Mouse (Mus musculus): ENCODE measurements around the gene Prrt3. TPM values are rescaled to one million over a fixed set of nuclear protein-coding genes. Genes with fewer than 3 reads are reported as not detected.

The Prrt3 gene
- total RNA-seq (2021): not detected
- long read RNA-seq, experiment 1: 0 reads
- long read RNA-seq, experiment 2: 0 reads

DNA sequence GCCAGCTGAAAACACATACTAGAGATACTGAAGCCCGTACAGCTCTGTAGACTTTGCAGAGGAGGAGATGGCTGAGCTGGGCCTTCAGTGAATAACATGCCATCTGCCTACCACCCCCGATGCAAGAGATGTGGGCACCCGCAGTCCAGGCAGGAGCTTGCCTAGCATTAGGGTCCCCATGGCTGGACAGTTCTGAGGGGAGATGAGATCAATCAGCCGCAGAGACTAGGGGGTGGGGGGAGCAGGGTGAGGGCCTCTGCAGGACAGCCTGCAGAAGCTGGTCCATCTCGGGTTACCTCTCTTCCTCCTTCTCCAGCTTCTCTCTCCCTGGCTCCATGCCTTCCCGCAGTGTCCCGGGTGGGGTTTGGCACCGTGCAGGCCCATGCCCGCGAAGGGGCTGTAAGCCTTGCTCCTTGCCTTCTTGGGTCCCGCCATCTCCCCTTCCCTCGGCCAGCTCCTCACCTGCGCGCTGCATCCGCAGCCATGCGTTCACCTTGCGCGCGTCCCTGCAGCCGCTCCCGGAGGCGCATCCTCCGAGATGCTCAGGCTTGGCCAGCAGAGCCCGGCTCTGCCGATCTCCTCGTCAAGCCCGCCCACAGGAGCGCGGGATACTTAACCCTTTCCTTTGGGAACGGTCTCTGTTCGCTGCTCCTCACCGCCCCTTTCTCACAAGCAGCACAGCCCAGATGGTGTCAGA is at the start of gene Prrt3:
TSS of gene Prrt3 (minus strand) at position 544 of the 697 bp plus-strand sequence.
- no peak for DNase-seq

DNA sequence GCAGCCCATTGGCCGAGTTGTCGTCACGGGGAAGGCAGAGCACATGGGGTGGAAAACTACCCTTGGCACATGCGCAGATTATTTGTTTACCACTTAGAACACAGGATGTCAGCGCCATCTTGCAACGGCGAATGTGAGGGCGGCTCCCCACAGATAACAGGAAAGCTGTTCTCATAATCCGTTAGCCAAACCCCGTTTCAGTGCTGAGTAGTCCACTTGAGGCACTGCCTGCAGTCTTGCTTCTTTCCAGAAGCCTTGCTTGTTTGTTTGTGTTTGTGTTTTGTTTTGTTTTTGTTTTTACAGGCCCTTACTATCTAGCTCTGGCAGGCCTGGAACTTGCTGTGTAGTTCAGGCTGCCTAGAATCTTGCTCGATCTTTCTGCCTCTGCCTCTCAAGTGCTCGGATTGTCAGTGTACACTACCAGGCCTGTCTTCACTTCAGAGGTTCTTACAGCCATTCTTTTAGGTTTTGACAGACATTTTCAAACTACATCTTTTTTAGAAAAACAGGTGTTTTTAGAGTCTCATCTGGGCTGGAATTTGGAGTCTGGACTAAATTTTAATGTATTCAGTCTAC is 42.3 kb upstream of the Prrt3 start:
- no peak for DNase-seq

DNA sequence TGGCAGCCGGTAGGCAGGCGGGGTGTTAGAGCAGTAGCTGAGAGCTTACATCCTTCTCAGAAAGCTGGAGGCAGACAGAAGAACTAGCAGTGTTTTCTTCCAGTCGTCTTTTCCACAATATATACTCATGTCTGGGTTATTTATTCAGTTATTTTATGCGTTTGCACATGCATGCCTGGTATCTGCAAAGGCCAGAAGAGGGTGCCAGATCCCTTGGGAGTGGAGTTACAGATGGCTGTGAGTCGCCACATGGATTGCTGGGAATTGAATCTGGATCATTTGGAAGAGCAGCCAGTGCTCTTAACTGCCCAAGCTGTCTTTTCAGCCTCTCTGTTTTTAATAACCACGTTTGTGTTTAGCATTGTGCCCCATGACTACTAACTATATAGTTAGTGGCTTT is 39.9 kb upstream of the Prrt3 start:
- no peak for DNase-seq

DNA sequence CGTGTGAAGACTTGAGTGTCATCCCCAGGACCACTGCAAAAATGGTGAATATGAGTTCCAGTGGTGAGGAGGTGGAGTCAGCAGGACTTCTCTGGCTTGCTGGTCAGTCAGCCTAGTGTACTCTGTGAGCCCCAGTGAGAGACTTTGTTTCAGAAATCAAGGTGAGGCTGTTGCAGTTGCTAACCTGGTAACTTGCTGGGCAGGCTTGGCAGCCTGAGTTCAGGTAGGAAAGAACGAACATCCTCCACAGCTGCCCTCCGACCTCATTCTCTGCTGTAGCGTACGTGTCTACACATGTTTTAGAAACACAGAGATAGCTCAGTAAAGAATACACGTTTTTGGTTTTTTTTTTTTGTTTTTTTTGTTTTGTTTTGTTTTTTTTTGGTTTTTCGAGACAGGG is 33.2 kb upstream of the Prrt3 start:
- no peak for DNase-seq

DNA sequence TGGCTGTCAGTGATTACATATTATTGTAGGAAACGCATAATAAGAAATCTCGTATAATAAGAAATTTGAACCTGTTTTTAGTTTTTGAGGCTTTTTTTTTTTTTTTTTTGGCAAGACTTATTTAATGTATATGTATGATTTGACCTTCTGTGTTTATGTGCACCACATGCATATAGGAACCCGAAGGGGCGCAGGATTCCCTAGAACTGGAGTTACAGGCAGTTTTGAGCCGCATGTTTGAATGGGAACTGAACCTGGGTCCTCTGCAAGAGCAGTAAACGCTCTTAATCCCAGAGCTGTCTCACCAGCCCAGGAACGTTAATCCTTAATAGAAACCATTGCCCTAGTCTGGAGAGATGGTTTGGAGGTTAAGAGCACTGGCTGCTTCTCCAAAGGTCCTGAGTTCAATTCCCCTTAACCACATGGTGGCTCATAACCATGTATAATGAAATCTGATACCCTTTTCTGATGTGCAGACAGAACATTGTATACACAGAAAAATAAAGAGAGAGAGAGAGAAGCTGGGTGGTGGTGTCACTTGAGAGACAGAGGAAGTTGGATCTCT is 30.2 kb upstream of the Prrt3 start:
- DNase-seq: no peak

DNA sequence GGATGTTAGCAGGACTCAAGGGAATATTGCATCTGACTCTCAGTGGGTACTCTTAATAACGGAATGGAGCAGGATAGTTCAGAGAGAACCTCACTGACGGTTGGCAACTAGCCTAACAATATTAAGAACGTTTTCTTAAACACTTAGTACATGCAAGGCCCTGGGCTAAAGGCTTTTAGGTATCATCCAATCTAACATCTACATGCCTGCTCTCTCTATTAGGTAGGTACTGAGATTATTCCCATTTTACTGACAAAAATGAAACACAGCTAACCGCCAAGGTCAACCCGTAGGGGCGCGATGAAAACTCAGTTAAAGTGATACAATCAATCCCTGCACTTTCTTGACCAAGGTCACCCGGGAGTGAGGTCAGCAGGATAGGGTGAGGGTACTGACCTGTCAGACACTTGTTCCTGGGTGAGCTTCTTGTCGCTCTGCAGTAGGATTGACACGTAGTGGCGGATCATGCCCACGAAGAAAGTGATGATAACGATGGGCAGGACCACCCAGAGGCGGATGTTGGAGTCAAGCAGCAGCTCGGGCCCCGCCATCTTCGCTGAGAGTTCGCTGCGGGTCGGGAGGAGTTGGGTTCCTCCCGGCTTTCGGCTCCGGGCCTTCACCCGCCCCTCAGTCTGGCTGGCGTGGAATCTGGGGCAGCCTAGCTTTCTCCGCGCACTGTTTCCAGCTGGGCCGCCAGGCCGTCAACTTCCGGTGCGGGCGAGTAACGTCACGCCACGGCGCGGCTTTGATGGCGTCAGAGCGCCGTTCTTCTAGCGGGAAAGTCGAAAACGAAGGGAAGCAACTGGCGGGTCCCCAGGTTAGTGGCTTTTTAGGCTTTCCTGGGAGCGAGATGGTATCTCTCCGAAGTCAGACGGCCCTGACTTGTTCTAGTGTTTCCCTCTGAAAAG is 29.5 kb upstream of the Prrt3 start, which contains the start of the genes Emc3 and Fancd2:
TSS of gene Emc3 (minus strand) at position 721 of the 908 bp plus-strand sequence.
TSS of gene Fancd2 (plus strand) at position 751 of the 908 bp plus-strand sequence.
- peak; percentile 90 to 97 for DNase-seq

DNA sequence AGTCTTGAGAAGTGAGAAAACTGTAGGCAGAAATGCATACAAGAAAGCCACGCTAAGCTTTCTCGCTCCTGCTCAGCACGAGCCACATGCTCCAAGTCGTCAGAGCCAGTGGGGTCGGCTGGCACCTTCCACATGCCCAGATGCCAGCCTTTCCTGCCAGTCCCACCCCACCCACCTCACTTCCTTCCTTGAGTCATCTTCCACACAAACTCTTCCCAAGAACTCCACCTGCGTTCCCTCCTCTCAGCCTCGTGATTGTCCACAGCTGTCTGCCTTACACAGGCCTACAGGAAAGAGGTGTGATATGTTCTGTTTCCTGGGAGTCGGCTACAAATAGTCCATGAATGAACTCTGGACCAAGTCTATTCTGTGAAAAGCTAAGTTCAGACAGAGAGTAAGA is 21.7 kb upstream of the Prrt3 start:
- no peak for DNase-seq

DNA sequence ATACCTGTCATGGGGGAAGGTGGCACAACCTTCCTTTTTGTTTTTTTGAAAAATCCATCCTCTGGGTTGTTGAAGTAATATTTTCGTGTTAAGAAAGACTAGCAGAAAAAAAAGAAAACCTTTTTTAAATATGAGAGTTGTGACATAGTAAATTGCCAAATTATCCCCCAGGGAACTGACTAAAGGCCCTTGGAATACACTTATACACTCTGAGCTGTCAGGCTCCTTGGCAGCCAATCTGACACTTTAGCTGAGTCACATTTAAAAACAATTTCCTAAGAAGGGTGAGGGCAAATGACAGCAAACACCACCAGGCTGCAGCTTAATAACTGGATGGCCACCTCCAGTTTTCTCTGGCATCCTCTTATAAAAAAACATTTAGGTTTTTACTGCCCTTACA is 20.6 kb upstream of the Prrt3 start:
- DNase-seq: peak in 1 of 2 experiments; percentile 21

DNA sequence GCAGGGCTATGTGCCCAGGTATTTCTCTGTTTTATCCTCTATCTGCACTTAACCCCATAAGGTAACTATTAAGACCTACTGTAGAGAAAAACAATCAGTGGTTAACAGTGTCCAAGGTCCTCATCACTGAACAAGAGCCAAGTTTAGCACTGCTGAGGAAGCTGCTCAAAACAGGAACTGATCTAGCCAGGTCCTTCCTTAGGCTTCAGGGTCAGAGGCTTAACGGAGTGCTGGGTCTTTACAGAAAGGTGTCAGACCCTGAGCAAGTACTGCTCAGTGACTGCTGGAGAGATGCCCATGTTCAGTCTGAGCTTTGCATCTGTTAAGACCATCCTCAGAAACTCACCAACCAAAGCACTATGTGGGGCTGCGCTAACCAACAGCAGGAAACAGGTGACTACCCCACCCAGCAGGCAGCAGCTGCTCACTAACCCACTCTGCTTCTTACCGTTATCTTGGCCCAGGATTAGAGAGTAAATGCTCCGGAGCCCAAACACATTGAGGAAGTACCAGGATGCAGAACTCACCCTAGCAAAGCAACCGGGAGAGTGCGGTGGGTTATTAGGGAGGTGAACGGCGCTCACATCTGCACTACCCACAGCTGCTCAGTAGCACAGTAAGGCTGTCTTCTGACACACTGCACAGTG is 15.8 kb upstream of the Prrt3 start:
- no peak for DNase-seq

DNA sequence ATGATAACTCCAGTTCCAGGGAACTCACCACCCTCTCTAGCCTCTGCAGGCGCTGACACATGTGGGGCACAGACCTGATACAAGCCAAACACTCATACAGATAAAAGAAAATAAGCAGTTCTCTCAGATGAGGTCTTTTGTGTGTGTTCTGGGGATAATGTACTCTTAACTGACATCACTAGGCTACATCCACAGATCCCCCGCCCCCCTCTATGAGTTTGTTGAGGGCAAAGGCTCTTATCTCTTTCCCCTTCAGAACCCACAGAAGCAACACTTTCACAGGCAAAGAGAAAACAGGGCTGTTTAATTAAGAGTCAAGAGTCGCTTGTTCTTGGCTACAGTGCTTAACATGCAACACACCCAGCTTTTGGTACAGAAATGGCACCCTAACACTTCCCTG is 12.9 kb upstream of the Prrt3 start:
- no peak for DNase-seq

DNA sequence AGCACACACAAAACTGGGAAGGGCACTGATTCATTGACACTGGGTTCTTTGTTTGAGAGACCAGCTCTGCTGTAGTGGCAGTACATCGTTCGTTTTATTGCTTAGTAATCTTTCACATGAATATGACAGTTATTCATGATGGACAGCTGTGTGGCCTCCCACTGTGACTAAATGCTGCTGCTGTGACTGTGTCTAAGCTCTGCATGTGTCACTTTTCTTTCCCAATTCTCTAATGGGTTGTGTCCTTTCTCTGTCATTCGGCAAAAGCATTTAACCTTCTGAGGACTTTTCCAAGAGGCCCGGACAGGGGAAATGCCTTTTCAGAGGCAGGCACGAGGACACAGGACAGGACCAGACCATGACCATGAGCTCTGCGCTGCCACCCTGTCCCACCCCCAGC is 12.2 kb upstream of the Prrt3 start:
- DNase-seq: no peak

DNA sequence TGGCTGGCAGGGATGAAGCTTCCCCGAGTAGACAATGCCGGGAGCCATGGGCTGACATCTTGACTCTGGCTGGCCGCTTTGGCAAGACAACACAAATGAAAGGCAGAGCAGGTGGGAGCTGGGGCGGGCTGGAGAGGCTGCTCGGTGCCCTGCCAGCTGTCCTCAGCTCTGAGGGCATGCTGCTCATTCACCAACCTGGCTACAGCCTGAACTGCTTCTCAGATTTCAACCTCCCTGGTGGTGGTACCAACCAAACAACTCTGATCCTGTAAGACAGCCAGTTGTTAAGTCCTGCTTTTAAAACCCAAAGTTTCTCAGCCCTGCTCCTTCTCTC is 7.2 kb upstream of the Prrt3 start:
- peak in 1 of 2 experiments; percentile 28 for DNase-seq

DNA sequence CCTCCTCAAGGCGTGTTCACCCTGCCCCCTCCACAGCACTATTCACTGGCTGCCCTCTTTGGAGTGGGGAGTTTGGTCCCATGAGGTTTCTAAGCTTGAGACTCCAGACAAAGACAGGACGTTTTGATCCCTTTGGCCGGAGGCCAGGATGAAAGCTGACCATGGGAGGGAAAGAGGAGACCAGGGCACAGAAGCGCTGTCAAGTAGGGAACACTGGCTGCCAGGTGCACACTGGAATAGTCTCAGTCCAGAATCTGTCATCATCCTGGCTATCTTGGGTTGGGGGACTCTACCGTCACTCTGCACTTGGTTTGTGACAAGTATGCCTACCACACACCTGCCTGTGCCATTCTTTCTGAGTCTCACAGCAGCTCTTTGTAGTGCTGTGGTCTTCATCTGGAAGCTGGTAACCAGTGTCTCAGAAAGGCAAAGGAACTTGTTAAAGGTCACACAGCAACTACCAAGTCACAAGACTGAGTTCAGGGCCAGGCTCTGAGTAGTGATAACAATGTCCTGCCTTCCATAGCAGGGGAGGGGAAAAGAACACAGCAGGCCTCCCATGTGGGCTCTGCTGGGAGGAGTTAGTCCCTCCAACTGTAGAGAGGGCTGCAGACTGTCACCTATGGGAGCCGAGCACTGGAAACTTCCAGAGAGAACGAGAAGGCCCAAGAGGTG is 6.7 kb upstream of the Prrt3 start:
- DNase-seq: peak in 1 of 2 experiments; percentile 28

DNA sequence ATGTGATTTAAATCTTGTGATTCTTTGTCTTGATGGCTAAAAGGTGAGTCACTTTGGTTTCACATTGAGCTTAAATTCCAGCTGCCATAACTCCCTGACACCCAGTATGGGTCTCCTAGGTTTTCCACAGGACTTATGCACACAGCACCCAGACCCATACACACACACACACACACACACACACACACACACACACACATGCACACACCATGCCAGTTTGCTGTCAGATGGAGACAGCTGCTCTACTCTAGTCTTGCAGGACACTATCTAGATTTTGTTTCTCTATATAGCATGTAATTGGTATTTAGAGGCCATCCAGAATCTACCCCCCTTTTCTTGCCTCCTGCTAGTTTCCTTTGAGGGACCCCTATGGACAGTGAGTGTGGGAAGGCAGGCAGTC is 5.4 kb upstream of the Prrt3 start:
- no peak for DNase-seq

DNA sequence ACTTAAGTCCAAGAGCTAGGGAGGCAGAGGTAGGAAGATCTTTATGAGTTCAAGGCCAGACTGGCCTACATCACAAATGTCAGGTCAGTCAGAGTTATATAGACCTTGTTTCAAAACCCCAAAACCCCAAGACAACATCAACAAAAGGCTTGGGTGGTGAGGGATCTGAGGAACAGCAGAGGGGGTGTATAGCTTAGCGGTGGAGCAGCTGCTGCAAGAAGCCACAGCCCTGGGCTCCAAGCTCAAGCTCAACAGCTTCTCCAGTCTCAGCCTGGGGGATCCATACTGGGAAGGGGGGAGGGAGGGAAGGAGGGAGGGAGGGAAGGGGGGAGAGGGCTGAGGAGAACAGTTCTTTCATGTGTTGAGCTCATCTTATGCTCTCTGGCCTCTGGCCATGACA is 4.0 kb upstream of the Prrt3 start:
- no peak for DNase-seq

DNA sequence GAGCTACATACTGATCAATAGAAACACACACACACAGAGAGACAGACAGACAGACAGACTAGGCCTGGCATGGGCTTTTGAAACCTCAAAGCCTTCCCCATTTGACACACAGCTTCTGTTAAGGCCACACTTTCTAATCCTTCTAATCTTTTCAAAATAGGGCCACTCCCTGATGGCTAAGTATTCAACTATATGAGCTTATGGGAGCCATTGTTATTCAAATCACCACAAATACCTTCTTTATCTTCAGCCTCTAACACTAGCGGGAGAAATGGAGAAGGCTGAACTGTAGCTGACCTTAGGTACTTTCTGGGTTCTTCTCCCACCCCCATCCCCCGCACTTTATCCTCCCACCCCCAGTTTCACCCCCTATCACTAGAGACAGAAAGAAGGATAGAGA is 1.1 kb upstream of the Prrt3 start:
- DNase-seq: no peak

DNA sequence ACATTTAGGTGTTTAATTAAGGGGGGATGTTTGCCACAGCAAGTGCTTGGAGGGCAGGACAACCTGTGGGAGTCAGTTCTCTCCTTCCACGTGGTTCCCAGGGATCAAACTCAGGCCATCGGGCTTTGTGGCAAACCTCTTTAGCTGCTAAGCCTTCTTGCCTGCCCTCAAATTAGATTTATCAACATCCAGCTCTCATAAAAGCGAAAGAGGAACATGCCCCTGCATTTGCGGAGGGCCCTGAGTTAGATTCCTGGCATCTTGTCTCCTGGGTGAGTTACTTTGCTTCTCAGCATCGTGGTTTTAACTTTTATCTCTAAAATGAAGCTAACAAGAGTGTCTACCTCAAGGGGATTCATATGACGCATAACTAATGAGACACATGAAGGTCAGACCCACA is 2.4 kb downstream of the Prrt3 start:
- no peak for DNase-seq

DNA sequence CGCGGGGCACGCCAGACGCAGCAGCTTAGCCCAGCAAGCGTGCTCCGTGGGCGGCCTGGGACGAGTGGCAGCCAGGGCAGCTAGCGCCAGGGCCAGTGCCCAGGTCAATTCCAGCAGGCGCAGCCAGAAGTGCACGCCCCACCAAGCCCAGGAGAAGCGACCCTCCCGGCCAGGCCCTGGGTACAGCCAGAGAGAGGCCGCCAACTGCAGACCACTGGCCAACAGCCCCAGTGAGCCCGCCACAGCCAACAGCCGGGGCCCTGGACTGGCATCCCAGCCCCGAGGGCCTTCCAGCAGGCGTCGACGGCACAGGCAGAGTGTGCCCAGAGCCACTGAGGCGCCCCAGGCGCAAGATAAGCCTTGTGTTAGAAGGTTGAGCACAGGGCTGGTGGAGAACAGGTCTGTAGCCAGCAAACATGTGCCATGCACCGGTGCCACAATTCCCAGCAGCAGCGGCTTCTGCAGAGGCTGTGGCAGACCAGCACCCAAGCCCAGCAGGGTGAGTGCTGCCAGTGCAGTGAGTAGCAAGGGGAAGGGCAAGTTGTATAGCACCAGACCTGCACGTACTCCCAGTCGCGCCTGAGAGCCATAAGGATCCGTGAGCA is 6.6 kb downstream of the Prrt3 start:
- peak in 1 of 2 experiments; percentile 11 for DNase-seq

DNA sequence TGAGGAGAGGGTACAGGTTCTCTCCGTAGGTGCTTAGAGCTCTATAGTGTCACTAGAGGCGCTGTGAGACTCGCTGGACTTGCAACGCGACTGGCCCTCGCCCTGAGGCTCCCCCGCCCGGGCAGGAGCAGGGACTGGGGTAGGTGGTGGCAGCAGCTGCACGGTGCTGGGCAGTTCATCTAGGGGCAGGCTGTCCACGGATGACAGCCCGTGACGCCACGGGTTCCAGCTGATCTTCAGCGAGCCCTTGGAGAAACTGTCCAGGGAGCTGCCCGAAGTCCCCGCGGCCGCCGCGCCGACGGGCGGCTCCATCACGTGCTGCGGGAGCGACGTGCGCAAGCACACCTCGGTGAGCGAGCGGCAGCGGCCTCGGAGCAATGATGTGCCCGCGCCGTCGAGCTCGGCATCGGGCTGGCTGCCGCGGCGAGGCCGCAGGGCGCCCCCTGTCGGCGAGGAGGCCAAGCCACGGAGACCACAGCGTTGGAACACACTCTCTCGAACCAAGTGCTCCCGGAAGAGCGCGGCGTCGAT is 7.4 kb downstream of the Prrt3 start:
- DNase-seq: peak; percentile 79 to 85

DNA sequence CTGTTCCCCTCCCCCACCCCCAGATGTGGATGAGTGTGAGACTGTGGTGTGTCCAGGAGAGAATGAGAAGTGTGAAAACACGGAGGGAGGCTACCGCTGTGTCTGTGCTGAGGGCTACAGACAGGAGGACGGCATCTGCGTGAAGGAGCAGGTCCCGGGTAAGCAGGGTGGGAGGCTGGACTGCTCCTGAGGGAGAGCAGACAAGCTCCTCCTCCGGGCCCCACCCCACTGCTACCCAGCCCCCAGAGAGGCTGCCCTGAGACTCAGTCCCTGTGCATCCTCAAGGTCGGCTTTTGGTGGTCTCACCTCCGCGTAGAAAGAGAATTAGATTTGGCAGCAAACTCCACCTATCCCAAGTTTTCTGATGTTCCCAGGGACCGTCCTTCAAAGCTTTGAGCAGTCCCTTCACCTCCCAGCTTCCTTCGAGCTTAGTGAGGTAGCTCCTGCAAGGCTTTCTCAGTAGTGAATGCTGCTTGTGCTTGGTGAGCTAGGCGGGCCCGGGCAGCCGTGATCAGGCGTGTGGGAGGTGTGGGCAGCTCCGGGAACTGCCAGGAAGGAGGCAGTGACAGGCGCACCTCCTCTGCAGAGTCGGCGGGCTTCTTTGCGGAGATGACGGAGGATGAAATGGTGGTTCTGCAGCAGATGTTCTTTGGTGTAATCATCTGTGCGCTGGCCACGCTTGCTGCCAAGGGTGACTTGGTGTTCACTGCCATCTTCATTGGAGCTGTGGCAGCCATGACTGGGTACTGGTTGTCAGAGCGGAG is 9.4 kb downstream of the Prrt3 start:
- no peak for DNase-seq

All from heart, adult 18-20 months (tissue).